Comparison of ENCODE assay signal across 9 mouse cellular contexts in genomic region chr12:4477941-4478795, GRCm38 (mm10). TPM values are rescaled to one million over a fixed set of nuclear protein-coding genes. Genes with fewer than 3 reads are reported as not detected.
DNase-seq lines count a peak whose midpoint lies in the region; ATAC-seq and TF ChIP-seq lines count a peak whose summit lies in the region.
"Had no signal": no experiment of that assay in that cellular context is flagged by ENCODE, and none has a peak within 500 bp of the region (broad histone marks: within the 10 kb centered on the region; RNA-seq: fewer than 3 reads in every experiment).

No protein-coding gene starts in this region.

- H3K4me2 ChIP-seq in kidney, embryonic 15.5 days: no peak overlapping the region
- H3K4me2 ChIP-seq in midbrain, postnatal 0 days (ENCODE audit: low read depth, low read length, poor library complexity, severe bottlenecking): no peak overlapping the region
- no peak overlapping the region for H3K4me2 ChIP-seq in midbrain, embryonic 11.5 days

- TF ChIP-seq CTCF in gastrocnemius, adult 2 months (IDR thresholded peaks at IDR 0.05): no peak
- TF ChIP-seq CTCF in midbrain, postnatal 0 days (IDR thresholded peaks at IDR 0.05): no peak

- peak overlapping the region; percentile 89 for H3K27ac ChIP-seq in gastrocnemius, adult 2 months
- H3K27ac ChIP-seq in kidney, embryonic 15.5 days: no peak overlapping the region
- H3K27ac ChIP-seq in midbrain, postnatal 0 days (ENCODE audit: low read depth, low read length): no peak overlapping the region
- H3K27ac ChIP-seq in midbrain, embryonic 11.5 days (ENCODE audit: low read depth, low read length): no peak overlapping the region

- H3K36me3 ChIP-seq in kidney, embryonic 15.5 days: no peaks in the 10 kb centered on the region
- no peaks in the 10 kb centered on the region for H3K36me3 ChIP-seq in midbrain, postnatal 0 days (ENCODE audit: insufficient read depth, low read length)
- no peaks in the 10 kb centered on the region for H3K36me3 ChIP-seq in midbrain, embryonic 11.5 days (ENCODE audit: control insufficient read depth, insufficient read depth, low read length)
- H3K36me3 ChIP-seq: midbrain, embryonic 12.5 days had no signal

- ATAC-seq in kidney, embryonic 15.5 days (replicated peaks; ENCODE audit: low FRiP score): no peak
- ATAC-seq in midbrain, postnatal 0 days (ENCODE audit: low FRiP score): no peak
- ATAC-seq in midbrain, embryonic 11.5 days (ENCODE audit: low FRiP score): no peak

- H3K27me3 ChIP-seq in kidney, embryonic 15.5 days: no peaks in the 10 kb centered on the region; the same call in 1 of the 2 replicates
- H3K27me3 ChIP-seq in midbrain, postnatal 0 days (ENCODE audit: insufficient read depth, low read length): no peaks in the 10 kb centered on the region
- H3K27me3 ChIP-seq in midbrain, embryonic 11.5 days (ENCODE audit: control insufficient read depth, insufficient read depth, low read length): peaks cover 8% of the 10 kb centered on the region

- no peak overlapping the region for H3K9ac ChIP-seq in kidney, embryonic 15.5 days
- 0 out of 2 replicates have a peak overlapping the region, but pooled peaks have one; percentile 19 for H3K9ac ChIP-seq in midbrain, postnatal 0 days (replicated peaks; ENCODE audit: low read length, poor library complexity, severe bottlenecking)
- no peak overlapping the region for H3K9ac ChIP-seq in midbrain, embryonic 11.5 days (ENCODE audit: low read length)

- H3K4me1 ChIP-seq in kidney, embryonic 15.5 days: peaks cover 24% of the 10 kb centered on the region
- H3K4me1 ChIP-seq in midbrain, postnatal 0 days (ENCODE audit: insufficient read depth, low read length): no peaks in the 10 kb centered on the region; the same call in 1 of the 2 replicates
- peaks cover 14% of the 10 kb centered on the region; the same call in 1 of the 2 replicates for H3K4me1 ChIP-seq in midbrain, embryonic 11.5 days (ENCODE audit: control insufficient read depth, insufficient read depth, low read length)

- peak overlapping the region; percentile 99; the same call in 1 of the 2 replicates for H3K4me3 ChIP-seq in gastrocnemius, adult 2 months
- peak overlapping the region; percentile 97; the same call in 1 of the 2 replicates for H3K4me3 ChIP-seq in kidney, embryonic 15.5 days (replicated peaks)
- H3K4me3 ChIP-seq in midbrain, postnatal 0 days (ENCODE audit: low read depth, low read length): no peak overlapping the region
- no peak overlapping the region for H3K4me3 ChIP-seq in midbrain, embryonic 11.5 days (ENCODE audit: low read depth, low read length)

- DNase-seq in gastrocnemius, adult 2 months: no peak
- DNase-seq in gastrocnemius, adult 8-10 months (ENCODE audit: low spot score in 2 of 2): no peak
- DNase-seq in kidney, adult 18-20 months: no peak
- DNase-seq in midbrain, postnatal 0 days (ENCODE audit: low spot score): no peak
- DNase-seq in midbrain, embryonic 11.5 days (ENCODE audit: low spot score, missing footprints): no peak
- DNase-seq in urinary bladder, postnatal 10 days (ENCODE audit: low spot score): no peak
- DNase-seq: adrenal gland, postnatal 36 days had no signal

- 84% methylated on average over 6 of the region's 6 CpGs for WGBS in kidney, embryonic 15.5 days
- WGBS in midbrain, postnatal 0 days: 60% methylated on average over 6 of the region's 6 CpGs
- WGBS in midbrain, embryonic 11.5 days: 71% methylated on average over 6 of the region's 6 CpGs

- no peaks in the 10 kb centered on the region for H3K9me3 ChIP-seq in kidney, embryonic 15.5 days (replicated peaks)
- no peaks in the 10 kb centered on the region for H3K9me3 ChIP-seq in midbrain, postnatal 0 days (ENCODE audit: low read length)
- no peaks in the 10 kb centered on the region for H3K9me3 ChIP-seq in midbrain, embryonic 11.5 days (ENCODE audit: control insufficient read depth, low read length)
- H3K9me3 ChIP-seq: midbrain, embryonic 12.5 days had no signal

- intact Hi-C loops in gastrocnemius, adult 2 months (cut with DNase I): loop anchor here (2.0 to 10.0 kb wide), 2 partner anchors 45 to 143 kb away; no protein-coding TSS in a partner anchor

RNA-seq across cellular contexts. Expression of gene Ncoa1, which starts 1.2 kb away (rescaled TPM):
- 10 to 100 TPM; 26.1 to 26.6 TPM for total RNA-seq in gastrocnemius, adult 2 months (2021)
- 10 to 100 TPM; 22.4 to 31.5 (median 26.2) TPM for total RNA-seq in gastrocnemius, adult 8-10 months (2022)
- 5.4 and 6.9 TPM in 2 replicates for polyA plus RNA-seq in kidney, embryonic 15.5 days (2015; fragmentation: Nextera tagmentation; extraction: Ambion mirVana)
- total RNA-seq in midbrain, postnatal 0 days (2014; rRNA removed): 37.2 and 43.5 TPM in 2 replicates
- 9.9 and 11.2 TPM in 2 replicates for polyA plus RNA-seq in midbrain, postnatal 0 days (2015; fragmentation: Nextera tagmentation; extraction: Ambion mirVana)
- 4.7 and 4.9 TPM in 2 replicates for polyA plus RNA-seq in midbrain, embryonic 11.5 days (2014; fragmentation: Nextera tagmentation; extraction: Ambion mirVana)

Comparison
In these comparisons a context has a peak if more than half of its experiments do, and no peak if none do; other contexts are left out.
1. H3K4me3 ChIP-seq: peak in gastrocnemius, adult 2 months (single experiment) and kidney, embryonic 15.5 days (single experiment); none in midbrain, postnatal 0 days (single experiment) and midbrain, embryonic 11.5 days (single experiment).